Mouse (Mus musculus): ENCODE data around the gene Ttk. TPM values are rescaled to one million over a fixed set of nuclear protein-coding genes. Genes with fewer than 3 reads are reported as not detected.

The Ttk gene
- polyA plus RNA-seq, 1 experiment = 1.4 TPM

GRCm38 (mm10) chr9:83852464-83852863 is 18.0 kb downstream of the Ttk start:
- TF ChIP-seq GATA1 (IDR thresholded peaks at IDR 0.05; ENCODE audit: low read length) = no peak

- no peak for TF ChIP-seq GATA1 (IDR thresholded peaks at IDR 0.05; ENCODE audit: low read length)
Measured at GRCm38 (mm10) chr9:83865165-83865564, 30.7 kb downstream of the Ttk start.

GRCm38 (mm10) chr9:83882191-83882590 is 47.7 kb downstream of the Ttk start:
- no peak for TF ChIP-seq GATA1 (IDR thresholded peaks at IDR 0.05; ENCODE audit: low read length)

GRCm38 (mm10) chr9:83886149-83886548 is 51.7 kb downstream of the Ttk start:
- no peak for TF ChIP-seq GATA1 (IDR thresholded peaks at IDR 0.05; ENCODE audit: low read length)

- TF ChIP-seq GATA1 (IDR thresholded peaks at IDR 0.05; ENCODE audit: low read length) = no peak
Measured at GRCm38 (mm10) chr9:83888214-83888613, 53.7 kb downstream of the Ttk start.

GRCm38 (mm10) chr9:83893073-83893472 is 58.6 kb downstream of the Ttk start:
- no peak for TF ChIP-seq GATA1 (IDR thresholded peaks at IDR 0.05; ENCODE audit: low read length)

GRCm38 (mm10) chr9:83893767-83894330 is 59.4 kb downstream of the Ttk start:
- no peak for TF ChIP-seq GATA1 (IDR thresholded peaks at IDR 0.05; ENCODE audit: low read length)

GRCm38 (mm10) chr9:83902086-83902485 is 67.6 kb downstream of the Ttk start:
- no peak for TF ChIP-seq GATA1 (IDR thresholded peaks at IDR 0.05; ENCODE audit: low read length)

GRCm38 (mm10) chr9:83905820-83906219 is 71.3 kb downstream of the Ttk start:
- no peak for TF ChIP-seq GATA1 (IDR thresholded peaks at IDR 0.05; ENCODE audit: low read length)

GRCm38 (mm10) chr9:83907017-83907416 is 72.5 kb downstream of the Ttk start:
- TF ChIP-seq GATA1 (IDR thresholded peaks at IDR 0.05; ENCODE audit: low read length) = no peak

- no peak for TF ChIP-seq GATA1 (IDR thresholded peaks at IDR 0.05; ENCODE audit: low read length)
Measured at GRCm38 (mm10) chr9:83909836-83910235, 75.3 kb downstream of the Ttk start.

GRCm38 (mm10) chr9:83910926-83911325 is 76.4 kb downstream of the Ttk start:
- no peak for TF ChIP-seq GATA1 (IDR thresholded peaks at IDR 0.05; ENCODE audit: low read length)

Other genes with a start within 250 kb of the Ttk start
- not detected in 2 replicates for gene Elovl4, start 28.4 kb upstream of the Ttk start, polyA plus RNA-seq (2012)
- 15.7 and 18.4 TPM in 2 replicates for gene Bckdhb, start 90.5 kb downstream of the Ttk start, polyA plus RNA-seq (2012)